Mouse (Mus musculus) heart, adult 11 months (tissue): ENCODE results near the gene Gm9195.

Experiments
- DNase-seq: peaks from one replicate; pipeline ENCODE4 v3.0.0; 2022

The Gm9195 gene

GRCm38 (mm10) chr14:72491738-72492137, at the start of gene Gm9195:
TSS of gene Gm9195 (minus strand) at chr14:72491838.
- no peak for DNase-seq

- no peak for DNase-seq
Measured at GRCm38 (mm10) chr14:72536392-72537017, 44.9 kb upstream of the Gm9195 start.

- DNase-seq: no peak
Measured at GRCm38 (mm10) chr14:72533862-72534261, 42.2 kb upstream of the Gm9195 start.

- no peak for DNase-seq
Measured at GRCm38 (mm10) chr14:72532028-72532917, 40.6 kb upstream of the Gm9195 start.

- DNase-seq: no peak
Measured at GRCm38 (mm10) chr14:72527126-72527525, 35.5 kb upstream of the Gm9195 start.

GRCm38 (mm10) chr14:72519561-72519960, 27.9 kb upstream of the Gm9195 start:
- peak; percentile 86 for DNase-seq

GRCm38 (mm10) chr14:72518786-72519185, 27.1 kb upstream of the Gm9195 start:
- DNase-seq: no peak

GRCm38 (mm10) chr14:72516376-72516775, 24.7 kb upstream of the Gm9195 start:
- no peak for DNase-seq

- no peak for DNase-seq
Measured at GRCm38 (mm10) chr14:72506723-72507420, 15.2 kb upstream of the Gm9195 start.

GRCm38 (mm10) chr14:72506018-72506722, 14.5 kb upstream of the Gm9195 start:
- DNase-seq: no peak

GRCm38 (mm10) chr14:72504985-72505384, 13.3 kb upstream of the Gm9195 start:
- DNase-seq: no peak

GRCm38 (mm10) chr14:72503241-72503640, 11.6 kb upstream of the Gm9195 start:
- DNase-seq: peak; percentile 34

GRCm38 (mm10) chr14:72493775-72494174, 2.1 kb upstream of the Gm9195 start:
- no peak for DNase-seq

- no peak for DNase-seq
Measured at GRCm38 (mm10) chr14:72490367-72490766, 1.3 kb downstream of the Gm9195 start.

- DNase-seq: peak; percentile 56
Measured at GRCm38 (mm10) chr14:72474501-72474900, 17.1 kb downstream of the Gm9195 start.

GRCm38 (mm10) chr14:72468429-72468828, 23.2 kb downstream of the Gm9195 start:
- DNase-seq: no peak

GRCm38 (mm10) chr14:72466384-72466783, 25.3 kb downstream of the Gm9195 start:
- DNase-seq: no peak

GRCm38 (mm10) chr14:72461591-72461990, 30.0 kb downstream of the Gm9195 start:
- DNase-seq: no peak

- no peak for DNase-seq
Measured at GRCm38 (mm10) chr14:72460291-72460690, 31.3 kb downstream of the Gm9195 start.

GRCm38 (mm10) chr14:72458930-72459329, 32.7 kb downstream of the Gm9195 start:
- DNase-seq: no peak

- DNase-seq: peak; percentile 92
Measured at GRCm38 (mm10) chr14:72447141-72448091, 44.2 kb downstream of the Gm9195 start.

GRCm38 (mm10) chr14:72442936-72443335, 48.7 kb downstream of the Gm9195 start:
- peak; percentile 82 for DNase-seq
